Mouse (Mus musculus): ENCODE data around the gene Asic2. TPM values are rescaled to one million over a fixed set of nuclear protein-coding genes. Genes with fewer than 3 reads are reported as not detected.

Asic2 gene
- polyA plus RNA-seq, 1 experiment from 2014 or later, result 7.7 TPM

GRCm38 (mm10) chr11:81996172-81996841 lies 28.1 kb upstream of the Asic2 start:
- H3K27ac ChIP-seq, result no peak overlapping the region
- no peaks in the 10 kb centered on the region for H3K4me1 ChIP-seq (replicated peaks)
- H3K4me2 ChIP-seq, result no peak overlapping the region
- no peak overlapping the region for H3K9ac ChIP-seq
- 66% methylated on average over 10 of the region's 10 CpGs for WGBS
- H3K36me3 ChIP-seq, result no peaks in the 10 kb centered on the region
- peaks cover 4% of the 10 kb centered on the region; the same call in 1 of the 2 replicates for H3K27me3 ChIP-seq
- no peak overlapping the region for H3K4me3 ChIP-seq
- H3K9me3 ChIP-seq, result no peaks in the 10 kb centered on the region
- ATAC-seq (ENCODE audit: low FRiP score), result no peak; the same call in 1 of the 2 replicates

- Histone ChIP-seq H3K27ac (no peak overlapping the region), H3K27me3 (no peaks in the 10 kb centered on the region), H3K9me3 (no peaks in the 10 kb centered on the region), H3K4me2 (no peak overlapping the region), H3K36me3 (no peaks in the 10 kb centered on the region), H3K4me1 (replicated peaks) (peaks cover 9% of the 10 kb centered on the region), H3K9ac (no peak overlapping the region), H3K4me3 (no peak overlapping the region)
- 42% methylated on average over 5 of the region's 5 CpGs for WGBS
- ATAC-seq (ENCODE audit: low FRiP score), result no peak
These were observed 14.9 kb upstream of the Asic2 start for GRCm38 (mm10) chr11:81983146-81983545.

DNA sequence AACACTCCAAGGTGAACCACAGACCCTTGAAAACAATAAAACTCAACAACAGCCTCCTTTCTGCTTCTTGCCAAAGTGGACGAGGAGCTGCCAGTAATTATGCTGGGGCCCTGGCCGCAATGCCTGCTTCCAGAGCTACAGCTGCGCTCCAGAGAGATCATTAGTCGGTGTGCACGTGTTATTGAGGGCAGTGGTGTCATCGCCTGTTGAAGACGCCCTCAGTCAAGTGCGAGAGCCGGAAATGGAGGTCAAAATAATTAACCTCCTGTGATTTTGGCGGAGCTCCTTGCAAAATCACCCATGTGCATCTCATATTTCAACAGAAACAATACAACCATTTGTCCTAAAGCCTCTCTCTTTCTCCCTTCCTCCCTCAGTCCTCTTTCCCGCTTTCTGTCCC lies 13.9 kb upstream of the Asic2 start:
- no peaks in the 10 kb centered on the region for H3K9me3 ChIP-seq
- no peak overlapping the region for H3K9ac ChIP-seq
- H3K4me3 ChIP-seq, result no peak overlapping the region
- 33% methylated on average over 11 of the region's 11 CpGs for whole genome bisulfite sequencing
- H3K27me3 ChIP-seq, result no peaks in the 10 kb centered on the region
- no peak overlapping the region for H3K4me2 ChIP-seq
- H3K27ac ChIP-seq, result no peak overlapping the region
- peaks cover 9% of the 10 kb centered on the region for H3K4me1 ChIP-seq (replicated peaks)
- ATAC-seq (ENCODE audit: low FRiP score), result no peak
- H3K36me3 ChIP-seq, result no peaks in the 10 kb centered on the region

- ATAC-seq (ENCODE audit: low FRiP score), result peak; percentile 67
- WGBS, result 24% methylated on average over 5 of the region's 5 CpGs
- H3K27ac ChIP-seq, result no peak overlapping the region
- peaks cover 14% of the 10 kb centered on the region; the same call in 1 of the 2 replicates for H3K27me3 ChIP-seq
- H3K4me1 ChIP-seq (replicated peaks), result peaks cover 6% of the 10 kb centered on the region
- no peak overlapping the region for H3K9ac ChIP-seq
- H3K4me2 ChIP-seq, result no peak overlapping the region
- H3K9me3 ChIP-seq, result no peaks in the 10 kb centered on the region
- no peaks in the 10 kb centered on the region for H3K36me3 ChIP-seq
- H3K4me3 ChIP-seq, result no peak overlapping the region
These were observed 6.3 kb upstream of the Asic2 start for GRCm38 (mm10) chr11:81974577-81974976.

DNA sequence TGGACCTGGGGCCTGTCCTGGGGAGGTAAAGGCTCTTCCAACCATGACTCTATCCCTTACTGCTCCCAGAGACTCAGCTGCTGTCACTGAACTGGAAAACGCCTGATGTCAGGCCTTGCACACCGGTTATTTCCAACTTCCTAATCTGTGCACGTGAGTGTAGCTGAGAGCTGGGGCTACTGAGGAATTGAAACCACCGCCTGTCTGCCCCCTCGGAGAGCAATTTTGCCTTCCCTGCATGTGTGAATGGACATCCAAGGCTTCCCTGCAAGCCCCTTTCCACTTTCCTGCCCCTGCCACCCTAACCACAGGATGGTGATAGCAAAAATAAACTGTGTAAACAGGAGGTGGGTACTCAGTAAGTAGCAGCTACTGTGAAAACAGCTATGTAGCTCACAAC lies 5.4 kb upstream of the Asic2 start:
- Histone ChIP-seq H3K4me3 (no peak overlapping the region), H3K4me1 (replicated peaks) (peaks cover 15% of the 10 kb centered on the region), H3K36me3 (no peaks in the 10 kb centered on the region), H3K27ac (no peak overlapping the region), H3K9me3 (no peaks in the 10 kb centered on the region), H3K27me3 (peaks cover 19% of the 10 kb centered on the region; the same call in 1 of the 2 replicates), H3K9ac (no peak overlapping the region), H3K4me2 (no peak overlapping the region)
- WGBS, result 56% methylated on average over 5 of the region's 5 CpGs
- no peak for ATAC-seq (ENCODE audit: low FRiP score)

GRCm38 (mm10) chr11:81972044-81972443 lies 3.8 kb upstream of the Asic2 start:
- Histone ChIP-seq H3K4me2 (no peak overlapping the region), H3K27me3 (peaks cover 30% of the 10 kb centered on the region), H3K36me3 (no peaks in the 10 kb centered on the region), H3K9ac (no peak overlapping the region), H3K9me3 (no peaks in the 10 kb centered on the region), H3K4me1 (replicated peaks) (peaks cover 30% of the 10 kb centered on the region), H3K27ac (no peak overlapping the region), H3K4me3 (no peak overlapping the region)
- no peak for ATAC-seq (ENCODE audit: low FRiP score)
- 55% methylated on average over 3 of the region's 3 CpGs for WGBS

GRCm38 (mm10) chr11:81966626-81967289 lies 1.5 kb downstream of the Asic2 start:
- H3K27me3 ChIP-seq, result peaks cover 42% of the 10 kb centered on the region
- no peak overlapping the region for H3K27ac ChIP-seq
- H3K9me3 ChIP-seq, result no peaks in the 10 kb centered on the region
- peak overlapping the region; percentile 60 for H3K9ac ChIP-seq
- ATAC-seq (ENCODE audit: low FRiP score), result 0 out of 2 replicates have a peak, but pooled peaks have one; percentile 49
- peak overlapping the region; percentile 79 for H3K4me2 ChIP-seq
- peak overlapping the region; percentile 19 for H3K4me3 ChIP-seq
- no peaks in the 10 kb centered on the region for H3K36me3 ChIP-seq
- 11% methylated on average over 15 of the region's 15 CpGs for WGBS
- H3K4me1 ChIP-seq (replicated peaks), result peaks cover 51% of the 10 kb centered on the region

DNA sequence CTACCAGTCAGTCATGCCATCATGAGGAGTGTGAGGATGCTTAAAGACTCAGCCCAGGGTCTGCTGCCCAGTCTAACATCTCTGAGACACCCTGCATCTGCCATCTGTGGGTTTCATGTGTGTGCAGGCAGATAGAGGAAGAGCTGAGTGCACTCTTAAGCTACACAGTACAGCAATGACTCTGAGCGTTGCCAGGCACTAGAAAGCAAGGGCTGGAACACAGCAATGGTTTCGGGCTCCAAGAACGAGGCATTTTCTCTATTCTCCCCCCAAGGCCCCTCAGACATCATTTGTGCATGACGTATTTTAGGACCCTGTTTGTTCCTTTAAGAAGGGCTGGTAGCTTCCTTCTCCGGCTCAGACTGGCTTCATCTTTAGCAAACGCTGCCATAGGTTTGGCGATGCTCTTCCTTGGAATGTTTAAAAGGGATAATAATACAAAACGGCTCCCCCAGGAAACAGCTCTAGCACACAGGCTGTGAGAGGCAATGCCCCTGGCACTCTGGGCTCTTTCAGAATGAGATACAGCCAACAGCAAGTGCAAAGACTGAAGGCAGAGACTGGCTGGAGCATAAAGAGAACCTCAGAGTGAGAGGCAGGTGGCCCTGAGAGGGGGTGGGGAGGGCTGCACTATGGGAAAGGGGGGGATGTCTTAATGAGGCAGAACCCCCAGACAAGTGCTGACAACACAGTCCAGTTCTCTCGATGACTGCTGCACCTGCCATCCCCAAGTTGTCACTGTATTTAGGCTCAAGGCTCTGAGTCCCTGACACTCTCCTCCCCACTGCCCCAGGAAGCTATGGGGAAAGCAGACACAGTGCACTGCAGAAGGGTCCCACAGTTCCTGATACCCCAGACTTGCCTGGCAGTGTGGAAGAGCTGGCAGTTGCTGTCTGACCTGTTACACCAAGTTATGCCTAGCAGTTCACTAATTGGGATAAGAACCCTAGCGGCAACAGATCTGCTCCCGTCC lies 2.3 kb downstream of the Asic2 start:
- Histone ChIP-seq H3K27ac (no peak overlapping the region), H3K27me3 (peaks cover 42% of the 10 kb centered on the region), H3K9ac (peak overlapping the region; percentile 60), H3K4me3 (peak overlapping the region; percentile 19), H3K9me3 (no peaks in the 10 kb centered on the region), H3K36me3 (no peaks in the 10 kb centered on the region), H3K4me1 (replicated peaks) (peaks cover 51% of the 10 kb centered on the region), H3K4me2 (peak overlapping the region; percentile 79)
- 0 out of 2 replicates have a peak, but pooled peaks have one; percentile 40 for ATAC-seq (ENCODE audit: low FRiP score)
- WGBS, result 55% methylated on average over 11 of the region's 11 CpGs

GRCm38 (mm10) chr11:81964561-81964960 lies 3.7 kb downstream of the Asic2 start:
- H3K4me1 ChIP-seq (replicated peaks), result peaks cover 49% of the 10 kb centered on the region
- ATAC-seq (ENCODE audit: low FRiP score), result no peak
- no peak overlapping the region for H3K9ac ChIP-seq
- no peak overlapping the region for H3K4me3 ChIP-seq
- H3K36me3 ChIP-seq, result no peaks in the 10 kb centered on the region
- no peaks in the 10 kb centered on the region for H3K9me3 ChIP-seq
- no peak overlapping the region for H3K27ac ChIP-seq
- H3K27me3 ChIP-seq, result peaks cover 28% of the 10 kb centered on the region
- H3K4me2 ChIP-seq, result no peak overlapping the region
- WGBS, result 57% methylated on average over 4 of the region's 4 CpGs

DNA sequence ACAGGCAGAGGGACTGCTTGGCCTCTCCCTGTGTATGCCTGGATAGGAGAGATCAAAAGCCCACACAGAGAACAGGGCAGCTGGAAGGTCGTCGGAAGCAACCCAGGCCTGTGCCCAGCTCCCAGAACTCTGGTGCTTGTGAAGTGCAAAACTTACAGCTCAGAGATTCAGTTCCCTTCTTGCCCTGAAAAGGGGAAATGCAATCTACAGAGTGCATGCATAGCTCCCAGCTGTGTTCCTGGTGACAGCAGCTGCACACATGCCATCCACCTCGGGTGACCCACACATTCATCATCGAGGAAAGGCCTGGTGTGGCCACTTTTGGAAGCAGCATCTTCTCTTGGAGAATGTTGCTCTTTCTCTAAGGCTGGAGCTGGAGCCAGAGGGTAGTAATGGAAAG lies 13.9 kb downstream of the Asic2 start:
- 66% methylated on average over 4 of the region's 4 CpGs for WGBS

DNA sequence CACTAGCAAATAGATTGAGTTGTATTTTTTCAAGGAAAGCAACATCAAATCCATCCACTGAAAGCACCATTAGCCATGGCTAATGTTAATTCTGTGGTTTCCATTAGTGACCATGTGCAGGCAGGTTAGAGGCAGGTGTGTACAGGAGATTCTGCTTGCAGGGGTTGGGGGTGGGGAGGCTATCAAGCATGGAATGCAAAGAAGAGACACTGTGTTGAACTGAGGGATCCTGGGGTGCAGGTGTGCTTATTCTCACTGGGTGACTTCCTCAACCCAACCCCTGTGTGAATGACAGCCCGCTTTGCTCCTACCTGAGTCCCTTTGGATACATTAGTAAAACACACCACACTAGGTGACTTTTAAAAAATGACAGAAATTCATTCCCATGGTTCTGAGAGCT lies 20.2 kb downstream of the Asic2 start:
- Histone ChIP-seq H3K36me3 (no peaks in the 10 kb centered on the region), H3K27ac (no peak overlapping the region), H3K4me1 (replicated peaks) (no peaks in the 10 kb centered on the region), H3K27me3 (no peaks in the 10 kb centered on the region), H3K9ac (no peak overlapping the region), H3K9me3 (no peaks in the 10 kb centered on the region), H3K4me3 (no peak overlapping the region), H3K4me2 (no peak overlapping the region)
- no peak for ATAC-seq (ENCODE audit: low FRiP score)
- 96% methylated on average over 1 of the region's 1 CpGs for WGBS

More for the DNA sequence above, 13.9 kb downstream of the Asic2 start:
- Histone ChIP-seq H3K4me2 (no peak overlapping the region), H3K27me3 (no peaks in the 10 kb centered on the region), H3K27ac (no peak overlapping the region), H3K9me3 (no peaks in the 10 kb centered on the region), H3K36me3 (no peaks in the 10 kb centered on the region), H3K4me3 (no peak overlapping the region), H3K4me1 (replicated peaks) (no peaks in the 10 kb centered on the region), H3K9ac (no peak overlapping the region)
- no peak for ATAC-seq (ENCODE audit: low FRiP score)

- no peak overlapping the region for H3K9ac ChIP-seq
- no peaks in the 10 kb centered on the region for H3K4me1 ChIP-seq (replicated peaks)
- 83% methylated on average over 1 of the region's 1 CpGs for WGBS
- H3K4me2 ChIP-seq, result no peak overlapping the region
- no peaks in the 10 kb centered on the region for H3K27me3 ChIP-seq
- H3K4me3 ChIP-seq, result no peak overlapping the region
- ATAC-seq (ENCODE audit: low FRiP score), result no peak
- H3K9me3 ChIP-seq, result no peaks in the 10 kb centered on the region
- H3K36me3 ChIP-seq, result no peaks in the 10 kb centered on the region
- no peak overlapping the region for H3K27ac ChIP-seq
These were observed 26.1 kb downstream of the Asic2 start for GRCm38 (mm10) chr11:81942167-81942566.
